Mouse (Mus musculus) A20 (cell line): ENCODE results near the gene 4930535I16Rik.
A peak's percentile ranks its signal among the peaks of the same experiment; 100 is the strongest.

ENCODE experiments used
- DNase-seq: peaks from one replicate; pipeline ENCODE4 v3.0.0-alpha.2; 2011; ENCODE audit warnings: low read depth, low spot score

The 4930535I16Rik gene

GRCm38 (mm10) chr4:123905126-123905668, 12.6 kb downstream of the 4930535I16Rik start:
- DNase-seq: no peak

- peak; percentile 99 for DNase-seq
These were observed 13.3 kb downstream of the 4930535I16Rik start, which contains the start of gene Mycbp for GRCm38 (mm10) chr4:123904333-123905125. TSS of gene Mycbp (plus strand) at chr4:123904832.

GRCm38 (mm10) chr4:123903432-123903831, 14.4 kb downstream of the 4930535I16Rik start:
- no peak for DNase-seq

GRCm38 (mm10) chr4:123898696-123899095, 19.1 kb downstream of the 4930535I16Rik start:
- DNase-seq: peak; percentile 54

- no peak for DNase-seq
These were observed 23.5 kb downstream of the 4930535I16Rik start for GRCm38 (mm10) chr4:123894295-123894694.

GRCm38 (mm10) chr4:123893726-123894125, 24.1 kb downstream of the 4930535I16Rik start:
- DNase-seq: no peak
